Mouse (Mus musculus) layer of hippocampus, adult 8-10 months (tissue): ENCODE results near the gene B3galt4. TPM values are rescaled to one million over a fixed set of nuclear protein-coding genes. Genes with fewer than 3 reads are reported as not detected.
A peak's percentile ranks its signal among the peaks of the same experiment; 100 is the strongest.
"Not testable (repeated sequence)": the region's sequence is repeated elsewhere in the genome, so short reads cannot be mapped to it uniquely, and the experiment has no call there.

Experiments used
- DNase-seq, 2 experiments: peaks; one replicate each; pipeline ENCODE4 v3.0.0; 2022; ENCODE audit warnings: low spot score in 2 of 2
- total RNA-seq, 4 experiments: library from RNA; stranded (reverse); gene quantifications; 2 replicates each; pipeline ENCODE4 v1.2.4; 2022

The B3galt4 gene
- total RNA-seq: 1 to 10 TPM; 4.7 to 7.4 (median 6.9) TPM

- peak in 1 of 2 experiments; percentile 64 for DNase-seq
Observed at GRCm38 (mm10) chr17:33951021-33951946, at the start of gene B3galt4. TSS of gene B3galt4 (minus strand) at chr17:33951488.

GRCm38 (mm10) chr17:34000796-34001195 lies 49.5 kb upstream of the B3galt4 start:
- not testable (repeated sequence) for DNase-seq

- peak; percentile 64 to 75 for DNase-seq
Observed at GRCm38 (mm10) chr17:34000150-34000537, 48.9 kb upstream of the B3galt4 start, which contains the start of gene H2-K1. TSS of gene H2-K1 (minus strand) at chr17:34000347.

GRCm38 (mm10) chr17:33999341-34000149 lies 48.3 kb upstream of the B3galt4 start:
- no peak for DNase-seq

GRCm38 (mm10) chr17:33998697-33999096 lies 47.4 kb upstream of the B3galt4 start:
- DNase-seq: not testable (repeated sequence)

- DNase-seq: not testable (repeated sequence)
Observed at GRCm38 (mm10) chr17:33997025-33997424, 45.7 kb upstream of the B3galt4 start.

- no peak for DNase-seq
Observed at GRCm38 (mm10) chr17:33995651-33996050, 44.4 kb upstream of the B3galt4 start.

GRCm38 (mm10) chr17:33994959-33995358 lies 43.7 kb upstream of the B3galt4 start:
- DNase-seq: no peak

GRCm38 (mm10) chr17:33991788-33992664 lies 40.7 kb upstream of the B3galt4 start:
- no peak for DNase-seq

GRCm38 (mm10) chr17:33982136-33982535 lies 30.8 kb upstream of the B3galt4 start:
- DNase-seq: peak in 1 of 2 experiments; percentile 60

- peak; percentile 92 for DNase-seq
Observed at GRCm38 (mm10) chr17:33981192-33981909, 30.1 kb upstream of the B3galt4 start.

GRCm38 (mm10) chr17:33980181-33981035 lies 29.1 kb upstream of the B3galt4 start:
- no peak for DNase-seq

GRCm38 (mm10) chr17:33979512-33980050 lies 28.3 kb upstream of the B3galt4 start:
- DNase-seq: no peak

GRCm38 (mm10) chr17:33978631-33979031 lies 27.3 kb upstream of the B3galt4 start:
- peak in 1 of 2 experiments; percentile 29 for DNase-seq

GRCm38 (mm10) chr17:33977861-33978557 lies 26.7 kb upstream of the B3galt4 start:
- no peak for DNase-seq

- no peak for DNase-seq
Observed at GRCm38 (mm10) chr17:33973572-33973971, 22.3 kb upstream of the B3galt4 start.

- no peak for DNase-seq
Observed at GRCm38 (mm10) chr17:33972691-33973090, 21.4 kb upstream of the B3galt4 start.

GRCm38 (mm10) chr17:33969394-33969793 lies 18.1 kb upstream of the B3galt4 start:
- no peak for DNase-seq
